Mouse (Mus musculus) C2C12 (cell line): ENCODE measurements around the gene A630095N17Rik.

Source experiments
- CEBPB ChIP-seq: IDR thresholded peaks from one replicate; pipeline ENCODE4 v1.6.1; 2011; ENCODE audit warnings: low read depth, mild to moderate bottlenecking, control low read depth, moderate library complexity
- CTCF ChIP-seq: IDR thresholded peaks from one replicate; pipeline ENCODE4 v1.5.1; 2011; ENCODE audit not compliant: control insufficient read depth, insufficient read depth, insufficient read length
- FOSL1 ChIP-seq: IDR thresholded peaks from one replicate; pipeline ENCODE4 v1.8.0; 2011; ENCODE audit warnings: mild to moderate bottlenecking, low read length; ENCODE audit not compliant: poor library complexity, insufficient read depth, severe bottlenecking
- MYOG ChIP-seq: IDR thresholded peaks from one replicate; pipeline ENCODE4 v1.6.1; 2011; ENCODE audit not compliant: control insufficient read depth, insufficient read length; ENCODE audit errors: extremely low read depth

DNA sequence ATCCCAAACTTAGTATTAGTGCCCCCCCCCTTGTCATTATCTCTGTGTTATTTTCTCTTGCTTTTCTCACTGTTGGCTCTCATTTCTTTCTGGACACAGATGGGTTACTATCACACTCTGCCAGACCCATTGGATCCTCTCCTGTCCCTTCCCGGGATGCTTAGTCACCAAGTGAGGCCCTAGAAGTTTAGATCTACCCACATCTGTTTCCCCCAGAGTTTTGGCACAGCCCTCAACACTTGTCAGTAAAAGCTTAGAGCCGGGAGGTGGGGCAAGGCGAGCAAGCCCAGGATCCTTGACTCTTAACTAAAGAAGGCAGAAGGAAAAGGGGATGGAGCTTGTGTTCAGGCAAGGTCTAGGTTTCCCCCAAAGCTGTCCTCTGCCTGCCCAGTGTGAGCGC, 2.7 kb downstream of the A630095N17Rik start:
- no peak for TF ChIP-seq CTCF
- no peak for TF ChIP-seq CEBPB
- no peak for TF ChIP-seq MYOG
- TF ChIP-seq FOSL1: no peak
